Mouse (Mus musculus): ENCODE data around the gene Miga1. TPM values are rescaled to one million over a fixed set of nuclear protein-coding genes. Genes with fewer than 3 reads are reported as not detected.

The Miga1 gene
- polyA plus RNA-seq, 1 experiment: 5.2 TPM

- Histone ChIP-seq H3K27me3 (replicated peaks) (no peaks in the 10 kb centered on the region), H3K9me3 (no peaks in the 10 kb centered on the region), H3K36me3 (replicated peaks; ENCODE audit: low read length) (peaks cover 37% of the 10 kb centered on the region), H3K4me1 (peaks cover 81% of the 10 kb centered on the region), H3K4me3 (replicated peaks) (peak overlapping the region; percentile 72)
- TF ChIP-seq GATA1 (IDR thresholded peaks at IDR 0.05; ENCODE audit: borderline replicate concordance, low read length): no peak
- no peak for TF ChIP-seq FLI1 (IDR thresholded peaks at IDR 0.05; ENCODE audit: low read length)
Measured at GRCm38 (mm10) chr3:152350966-152351365, 10.8 kb upstream of the Miga1 start.

DNA sequence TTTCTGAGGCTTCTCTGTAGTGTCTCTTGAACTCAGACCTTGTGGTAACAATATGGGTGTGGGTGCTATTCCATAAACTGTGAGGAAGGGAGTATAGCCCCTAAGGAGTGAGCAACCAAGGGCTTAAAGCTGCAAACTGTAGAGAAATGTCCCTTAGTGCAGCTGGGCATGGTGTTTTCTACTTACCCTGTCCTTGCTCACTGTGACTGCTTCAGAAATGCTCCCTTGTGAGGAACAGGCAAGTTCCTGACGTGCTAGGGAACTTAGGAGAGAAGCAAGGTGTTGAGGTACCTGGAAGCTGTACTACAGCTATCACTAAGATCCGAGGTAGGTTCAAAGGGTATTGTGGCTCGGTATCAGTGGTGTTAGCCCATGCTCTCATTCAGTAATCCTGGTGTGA lies 10.2 kb upstream of the Miga1 start:
- Histone ChIP-seq H3K9me3 (no peaks in the 10 kb centered on the region), H3K4me1 (peaks cover 77% of the 10 kb centered on the region), H3K36me3 (replicated peaks; ENCODE audit: low read length) (peaks cover 37% of the 10 kb centered on the region), H3K4me3 (replicated peaks) (peak overlapping the region; percentile 72), H3K27me3 (replicated peaks) (no peaks in the 10 kb centered on the region)
- no peak for TF ChIP-seq GATA1 (IDR thresholded peaks at IDR 0.05; ENCODE audit: borderline replicate concordance, low read length)
- TF ChIP-seq FLI1 (IDR thresholded peaks at IDR 0.05; ENCODE audit: low read length): no peak

- no peak for TF ChIP-seq FLI1 (IDR thresholded peaks at IDR 0.05; ENCODE audit: low read length)
- no peak for TF ChIP-seq GATA1 (IDR thresholded peaks at IDR 0.05; ENCODE audit: borderline replicate concordance, low read length)
- H3K4me1 ChIP-seq: peaks cover 57% of the 10 kb centered on the region
- no peaks in the 10 kb centered on the region for H3K9me3 ChIP-seq
- H3K27me3 ChIP-seq (replicated peaks): no peaks in the 10 kb centered on the region
- H3K4me3 ChIP-seq (replicated peaks): peak overlapping the region; percentile 38
- H3K36me3 ChIP-seq (replicated peaks; ENCODE audit: low read length): peaks cover 31% of the 10 kb centered on the region
Measured at GRCm38 (mm10) chr3:152348011-152348830, 8.0 kb upstream of the Miga1 start.

- Histone ChIP-seq H3K9me3 (no peaks in the 10 kb centered on the region), H3K36me3 (replicated peaks; ENCODE audit: low read length) (peaks cover 23% of the 10 kb centered on the region), H3K4me1 (peaks cover 54% of the 10 kb centered on the region), H3K27me3 (replicated peaks) (no peaks in the 10 kb centered on the region), H3K4me3 (replicated peaks) (peak overlapping the region; percentile 99)
- no peak for TF ChIP-seq FLI1 (IDR thresholded peaks at IDR 0.05; ENCODE audit: low read length)
- no peak for TF ChIP-seq GATA1 (IDR thresholded peaks at IDR 0.05; ENCODE audit: borderline replicate concordance, low read length)
Measured at GRCm38 (mm10) chr3:152347227-152347626, 7.0 kb upstream of the Miga1 start.

DNA sequence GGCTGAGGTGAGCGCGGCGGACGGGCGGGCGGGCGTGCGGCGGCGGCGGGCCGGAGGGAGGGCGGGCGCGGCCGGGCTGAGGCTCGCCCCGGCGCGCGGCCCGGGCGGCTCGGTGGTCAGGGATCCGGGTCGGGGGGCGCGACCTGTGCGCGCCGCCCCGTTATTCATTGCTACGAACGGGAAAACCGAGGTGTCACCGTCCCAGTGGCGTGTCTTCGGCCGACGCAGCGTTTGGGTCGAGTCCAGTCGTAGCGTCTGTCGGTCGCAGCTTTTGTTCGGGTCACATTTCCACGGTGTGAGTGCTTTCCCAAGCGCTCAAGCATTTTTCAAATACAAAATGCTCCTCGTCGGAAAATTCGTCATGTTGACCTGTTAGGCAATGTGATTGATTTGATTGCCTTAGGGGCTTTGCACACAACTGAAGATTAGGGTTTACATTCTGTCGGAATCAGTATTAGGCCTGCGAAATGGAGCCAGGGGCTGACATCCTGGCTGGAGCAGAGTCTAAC lies 6.5 kb upstream of the Miga1 start:
- peaks cover 23% of the 10 kb centered on the region for H3K36me3 ChIP-seq (replicated peaks; ENCODE audit: low read length)
- no peak for TF ChIP-seq FLI1 (IDR thresholded peaks at IDR 0.05; ENCODE audit: low read length)
- TF ChIP-seq GATA1 (IDR thresholded peaks at IDR 0.05; ENCODE audit: borderline replicate concordance, low read length): no peak
- no peaks in the 10 kb centered on the region for H3K9me3 ChIP-seq
- H3K4me3 ChIP-seq (replicated peaks): peak overlapping the region; percentile 99
- no peaks in the 10 kb centered on the region for H3K27me3 ChIP-seq (replicated peaks)
- H3K4me1 ChIP-seq: peaks cover 53% of the 10 kb centered on the region

DNA sequence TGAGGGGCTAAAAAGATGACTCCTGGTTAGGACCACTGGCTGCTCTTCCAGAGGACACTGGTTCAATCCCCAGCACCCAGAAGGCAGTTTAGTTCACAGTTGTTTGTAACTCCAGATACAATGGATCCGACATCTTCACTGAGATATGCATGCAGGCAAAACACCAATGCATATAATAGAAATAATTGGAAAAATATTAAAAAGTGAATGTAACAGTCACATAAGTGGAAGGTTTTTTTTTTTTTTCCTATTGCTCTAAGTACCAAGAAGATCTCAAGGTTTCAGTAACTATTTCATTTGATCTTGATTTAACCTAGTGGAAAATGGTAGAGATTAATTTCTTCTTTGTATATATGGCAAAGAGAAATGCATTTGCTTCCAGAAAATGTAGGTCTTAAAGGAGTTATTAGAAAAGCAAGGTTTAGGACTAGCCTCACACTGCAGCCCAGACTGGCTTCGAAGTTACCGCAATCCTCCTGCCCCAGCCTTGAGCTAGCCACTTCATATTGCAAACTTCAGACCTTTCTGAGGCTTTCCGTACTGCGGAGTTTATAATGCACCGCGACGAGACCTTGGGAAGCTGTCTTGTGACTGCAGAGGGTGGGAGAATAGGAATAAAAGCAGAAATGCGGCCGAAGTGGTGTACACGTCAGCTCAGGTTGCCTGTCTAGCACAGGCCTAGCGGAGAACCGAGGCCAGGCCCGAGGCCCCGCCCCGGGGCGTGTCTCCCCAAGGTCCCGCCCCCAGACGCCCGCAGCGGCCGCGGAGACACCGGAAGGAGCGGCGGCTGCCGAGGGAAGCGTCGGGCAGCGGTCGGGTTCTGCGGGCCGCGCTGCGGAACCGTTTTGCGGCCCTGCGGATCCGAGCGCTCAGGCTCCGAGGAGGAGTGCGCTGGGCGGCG lies 5.8 kb upstream of the Miga1 start, which contains the start of gene Usp33:
Gene Usp33 (plus strand): TSS at position 747 of the 901 bp plus-strand sequence.
- Histone ChIP-seq H3K27me3 (replicated peaks) (no peaks in the 10 kb centered on the region), H3K4me3 (replicated peaks) (peak within 1 kb of the TSS; percentile 99), H3K4me1 (peaks cover 47% of the 10 kb centered on the region), H3K36me3 (replicated peaks; ENCODE audit: low read length) (peaks cover 18% of the 10 kb centered on the region), H3K9me3 (no peaks in the 10 kb centered on the region)
- TF ChIP-seq GATA1 (IDR thresholded peaks at IDR 0.05; ENCODE audit: borderline replicate concordance, low read length) (no peak), FLI1 (IDR thresholded peaks at IDR 0.05; ENCODE audit: low read length) (no peak)

- no peaks in the 10 kb centered on the region for H3K9me3 ChIP-seq
- no peak overlapping the region for H3K4me3 ChIP-seq (replicated peaks)
- no peak for TF ChIP-seq FLI1 (IDR thresholded peaks at IDR 0.05; ENCODE audit: low read length)
- TF ChIP-seq GATA1 (IDR thresholded peaks at IDR 0.05; ENCODE audit: borderline replicate concordance, low read length): no peak
- peaks cover 1% of the 10 kb centered on the region for H3K36me3 ChIP-seq (replicated peaks; ENCODE audit: low read length)
- H3K27me3 ChIP-seq (replicated peaks): no peaks in the 10 kb centered on the region
- H3K4me1 ChIP-seq: peaks cover 34% of the 10 kb centered on the region
Measured at GRCm38 (mm10) chr3:152342961-152343517, 2.8 kb upstream of the Miga1 start.

- TF ChIP-seq FLI1 (IDR thresholded peaks at IDR 0.05; ENCODE audit: low read length): no peak
- TF ChIP-seq GATA1 (IDR thresholded peaks at IDR 0.05; ENCODE audit: borderline replicate concordance, low read length): no peak
- H3K36me3 ChIP-seq (replicated peaks; ENCODE audit: low read length): peaks cover 54% of the 10 kb centered on the region
- H3K27me3 ChIP-seq (replicated peaks): no peaks in the 10 kb centered on the region
- no peak overlapping the region for H3K4me3 ChIP-seq (replicated peaks)
- H3K9me3 ChIP-seq: no peaks in the 10 kb centered on the region
- H3K4me1 ChIP-seq: peaks cover 20% of the 10 kb centered on the region
Measured at GRCm38 (mm10) chr3:152336085-152336484, 4.1 kb downstream of the Miga1 start.

DNA sequence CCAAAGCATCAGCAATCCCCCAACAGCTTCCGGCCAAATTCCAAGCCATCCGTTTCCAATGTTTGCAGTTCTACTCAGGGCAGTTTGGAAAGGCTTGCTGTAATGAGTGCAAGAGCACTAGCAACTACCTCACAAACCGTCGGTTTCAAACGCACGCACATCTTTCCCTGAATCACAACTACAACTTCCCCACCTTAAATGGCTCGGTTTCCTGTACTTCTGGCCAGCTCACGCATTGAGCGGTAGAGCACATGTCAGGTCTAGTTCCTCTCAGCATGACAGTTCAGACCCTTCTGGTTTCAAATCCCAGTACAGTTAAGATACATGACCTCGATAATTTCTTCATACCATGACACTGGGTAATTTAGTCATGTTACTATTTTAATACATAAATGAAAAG lies 6.6 kb downstream of the Miga1 start:
- Histone ChIP-seq H3K9me3 (no peaks in the 10 kb centered on the region), H3K27me3 (replicated peaks) (no peaks in the 10 kb centered on the region), H3K36me3 (replicated peaks; ENCODE audit: low read length) (peaks cover 54% of the 10 kb centered on the region), H3K4me3 (replicated peaks) (no peak overlapping the region), H3K4me1 (peaks cover 8% of the 10 kb centered on the region)
- TF ChIP-seq GATA1 (IDR thresholded peaks at IDR 0.05; ENCODE audit: borderline replicate concordance, low read length) (no peak), FLI1 (IDR thresholded peaks at IDR 0.05; ENCODE audit: low read length) (no peak)

Measured in megakaryocyte, embryonic 14.5 days (primary cell).